Mouse (Mus musculus) frontal cortex, postnatal 14 days (tissue): Measurements from ENCODE around the gene Vwa8.
A peak's percentile ranks its signal among the peaks of the same experiment; 100 is the strongest.

ENCODE experiments used
- DNase-seq, 2 experiments: peaks; one replicate each; pipeline ENCODE4 v3.0.0; 2022; ENCODE audit warnings: low spot score in 2 of 2

Vwa8 gene

GRCm38 (mm10) chr14:79143696-79144095 is 294.8 kb downstream of the Vwa8 start:
- DNase-seq = no peak

- DNase-seq = no peak
Measured at GRCm38 (mm10) chr14:79144278-79145224, 295.7 kb downstream of the Vwa8 start.

GRCm38 (mm10) chr14:79151711-79152110 is 302.9 kb downstream of the Vwa8 start:
- DNase-seq = no peak

- DNase-seq = no peak
Measured at GRCm38 (mm10) chr14:79153896-79154295, 305.0 kb downstream of the Vwa8 start.

GRCm38 (mm10) chr14:79154961-79155360 is 306.1 kb downstream of the Vwa8 start:
- no peak for DNase-seq

- DNase-seq = no peak
Measured at GRCm38 (mm10) chr14:79156526-79157411, 307.9 kb downstream of the Vwa8 start.

- no peak for DNase-seq
Measured at GRCm38 (mm10) chr14:79157451-79158218, 308.8 kb downstream of the Vwa8 start.

GRCm38 (mm10) chr14:79158219-79158521 is 309.3 kb downstream of the Vwa8 start:
- no peak for DNase-seq

- no peak for DNase-seq
Measured at GRCm38 (mm10) chr14:79158673-79159200, 309.9 kb downstream of the Vwa8 start.

GRCm38 (mm10) chr14:79159451-79159850 is 310.6 kb downstream of the Vwa8 start:
- no peak for DNase-seq

- DNase-seq = no peak
Measured at GRCm38 (mm10) chr14:79160486-79160885, 311.6 kb downstream of the Vwa8 start.

- no peak for DNase-seq
Measured at GRCm38 (mm10) chr14:79160966-79161365, 312.1 kb downstream of the Vwa8 start.

GRCm38 (mm10) chr14:79161741-79162140 is 312.9 kb downstream of the Vwa8 start:
- no peak for DNase-seq

- no peak for DNase-seq
Measured at GRCm38 (mm10) chr14:79162678-79163077, 313.8 kb downstream of the Vwa8 start.

- no peak for DNase-seq
Measured at GRCm38 (mm10) chr14:79164334-79164733, 315.5 kb downstream of the Vwa8 start.

- DNase-seq = no peak
Measured at GRCm38 (mm10) chr14:79164925-79165324, 316.1 kb downstream of the Vwa8 start.

GRCm38 (mm10) chr14:79174526-79174925 is 325.7 kb downstream of the Vwa8 start:
- DNase-seq = peak in 1 of 2 experiments; percentile 2

- DNase-seq = peak in 1 of 2 experiments; percentile 36
Measured at GRCm38 (mm10) chr14:79177754-79178153, 328.9 kb downstream of the Vwa8 start.

GRCm38 (mm10) chr14:79178247-79178646 is 329.4 kb downstream of the Vwa8 start:
- peak in 1 of 2 experiments; percentile 3 for DNase-seq

GRCm38 (mm10) chr14:79180078-79180730 is 331.4 kb downstream of the Vwa8 start:
- peak in 1 of 2 experiments; percentile 5 for DNase-seq

- DNase-seq = peak in 1 of 2 experiments; percentile 1
Measured at GRCm38 (mm10) chr14:79181748-79182147, 332.9 kb downstream of the Vwa8 start.
